Mouse (Mus musculus): Measurements from ENCODE around the gene Poc1b. TPM values are rescaled to one million over a fixed set of nuclear protein-coding genes. Genes with fewer than 3 reads are reported as not detected.
A peak's percentile ranks its signal among the peaks of the same experiment; 100 is the strongest.

Gene Poc1b
- polyA plus RNA-seq, 1 experiment = 10.5 TPM

DNA sequence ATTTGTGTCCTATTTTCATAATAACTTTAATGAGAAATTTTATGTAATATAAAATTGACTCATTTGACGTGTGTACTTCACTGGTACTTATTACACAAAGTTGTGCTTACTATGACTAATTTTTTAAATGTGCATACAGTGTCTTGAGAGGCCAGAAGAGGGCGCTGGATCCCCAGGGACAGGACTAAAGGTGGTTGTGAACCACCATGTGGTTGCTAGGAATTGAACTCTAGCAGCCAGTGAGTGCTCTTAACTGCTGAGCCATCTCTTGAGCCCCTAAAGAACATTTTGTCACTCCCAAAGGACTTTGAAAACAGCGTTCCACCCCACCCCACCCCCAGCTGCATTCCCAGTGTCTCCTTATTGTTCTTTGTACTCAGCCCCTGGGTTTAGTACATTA lies 84.0 kb downstream of the Poc1b start:
- no peak overlapping the region for H3ac ChIP-seq (ENCODE audit: control insufficient read depth, insufficient read length, low read depth)
- H3K4me3 ChIP-seq (ENCODE audit: insufficient read depth, poor library complexity, severe bottlenecking) = no peak overlapping the region
- no peaks in the 10 kb centered on the region for H3K79me2 ChIP-seq (ENCODE audit: control insufficient read depth, insufficient read depth)
- TF ChIP-seq CTCF (IDR thresholded peaks at IDR 0.05; ENCODE audit: control insufficient read depth, insufficient read depth, insufficient read length) (peak; percentile 21), CEBPB (IDR thresholded peaks at IDR 0.05; ENCODE audit: low read depth) (no peak), FOSL1 (IDR thresholded peaks at IDR 0.05; ENCODE audit: insufficient read depth, low read length, poor library complexity, severe bottlenecking) (no peak), MYOD1 (IDR thresholded peaks at IDR 0.05; ENCODE audit: control insufficient read depth, insufficient read length, low read depth) (no peak), MAX (IDR thresholded peaks at IDR 0.05) (no peak), MYOG (IDR thresholded peaks at IDR 0.05; ENCODE audit: control insufficient read depth, extremely low read depth, insufficient read length) (no peak)
- peaks cover 4% of the 10 kb centered on the region for H3K36me3 ChIP-seq (ENCODE audit: control insufficient read depth, insufficient read depth)
- H3K27me3 ChIP-seq (ENCODE audit: control insufficient read depth, insufficient read depth, insufficient read length) = no peaks in the 10 kb centered on the region
- no peaks in the 10 kb centered on the region for H3K79me3 ChIP-seq (ENCODE audit: low read depth)

DNA sequence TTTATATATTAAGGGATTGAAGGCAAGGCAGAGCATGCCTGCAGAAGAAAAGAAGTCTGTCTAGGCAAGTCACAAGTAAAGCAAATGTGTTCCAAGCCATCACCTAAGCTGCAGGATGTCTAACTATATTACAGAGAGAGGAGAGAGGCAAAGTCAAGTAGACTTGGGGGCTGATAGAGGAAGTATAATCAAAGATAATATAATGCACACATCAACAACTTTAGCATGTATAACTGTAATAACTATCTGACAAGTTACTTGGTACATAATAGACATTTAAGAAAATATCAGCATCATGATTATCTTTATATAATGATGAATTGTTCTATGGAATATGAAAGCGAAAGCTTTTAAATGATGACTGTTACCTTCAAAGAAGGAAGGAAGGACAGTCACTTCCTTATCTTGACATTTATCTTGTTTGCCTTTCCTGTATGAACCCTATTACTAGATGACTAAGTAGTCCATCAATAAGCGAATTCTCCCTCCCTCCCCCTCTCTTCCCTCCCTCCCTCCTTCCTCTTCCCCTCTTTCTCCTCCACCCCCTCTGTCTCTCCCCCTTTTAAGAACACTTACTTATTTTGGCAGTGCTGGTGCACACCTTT lies 87.7 kb downstream of the Poc1b start:
- H3K79me3 ChIP-seq (ENCODE audit: low read depth) = no peaks in the 10 kb centered on the region
- TF ChIP-seq FOSL1 (IDR thresholded peaks at IDR 0.05; ENCODE audit: insufficient read depth, low read length, poor library complexity, severe bottlenecking) (no peak), USF1 (IDR thresholded peaks at IDR 0.05; ENCODE audit: low read depth) (no peak), CTCF (IDR thresholded peaks at IDR 0.05; ENCODE audit: control insufficient read depth, insufficient read depth, insufficient read length) (no peak), MYOG (IDR thresholded peaks at IDR 0.05; ENCODE audit: control insufficient read depth, extremely low read depth, insufficient read length) (no peak), MAX (IDR thresholded peaks at IDR 0.05) (no peak), CEBPB (IDR thresholded peaks at IDR 0.05; ENCODE audit: low read depth) (no peak)

GRCm38 (mm10) chr10:99196556-99196955 lies 89.7 kb downstream of the Poc1b start:
- Histone ChIP-seq H3K79me3 (ENCODE audit: low read depth) (no peaks in the 10 kb centered on the region), H3K4me3 (ENCODE audit: insufficient read depth, poor library complexity, severe bottlenecking) (no peak overlapping the region), H3ac (ENCODE audit: control insufficient read depth, insufficient read length, low read depth) (no peak overlapping the region), H3K36me3 (ENCODE audit: control insufficient read depth, insufficient read depth) (peaks cover 8% of the 10 kb centered on the region), H3K79me2 (ENCODE audit: control insufficient read depth, insufficient read depth) (no peaks in the 10 kb centered on the region), H3K27me3 (ENCODE audit: control insufficient read depth, insufficient read depth, insufficient read length) (no peaks in the 10 kb centered on the region)
- TF ChIP-seq MYOG (IDR thresholded peaks at IDR 0.05; ENCODE audit: control insufficient read depth, extremely low read depth, insufficient read length) = no peak
- TF ChIP-seq USF1 (IDR thresholded peaks at IDR 0.05; ENCODE audit: low read depth) = no peak
- no peak for TF ChIP-seq FOSL1 (IDR thresholded peaks at IDR 0.05; ENCODE audit: insufficient read depth, low read length, poor library complexity, severe bottlenecking)
- TF ChIP-seq CEBPB (IDR thresholded peaks at IDR 0.05; ENCODE audit: low read depth) = no peak
- no peak for TF ChIP-seq MAX (IDR thresholded peaks at IDR 0.05)
- no peak for TF ChIP-seq MYOD1 (IDR thresholded peaks at IDR 0.05; ENCODE audit: control insufficient read depth, insufficient read length, low read depth)

More for the DNA sequence above, 87.7 kb downstream of the Poc1b start:
- Histone ChIP-seq H3K4me3 (ENCODE audit: insufficient read depth, poor library complexity, severe bottlenecking) (no peak overlapping the region), H3K36me3 (ENCODE audit: control insufficient read depth, insufficient read depth) (peaks cover 8% of the 10 kb centered on the region), H3ac (ENCODE audit: control insufficient read depth, insufficient read length, low read depth) (no peak overlapping the region), H3K27me3 (ENCODE audit: control insufficient read depth, insufficient read depth, insufficient read length) (no peaks in the 10 kb centered on the region), H3K79me2 (ENCODE audit: control insufficient read depth, insufficient read depth) (no peaks in the 10 kb centered on the region)

- no peaks in the 10 kb centered on the region for H3K79me2 ChIP-seq (ENCODE audit: control insufficient read depth, insufficient read depth)
- no peaks in the 10 kb centered on the region for H3K79me3 ChIP-seq (ENCODE audit: low read depth)
- H3K4me3 ChIP-seq (ENCODE audit: insufficient read depth, poor library complexity, severe bottlenecking) = no peak overlapping the region
- peaks cover 8% of the 10 kb centered on the region for H3K36me3 ChIP-seq (ENCODE audit: control insufficient read depth, insufficient read depth)
- H3K27me3 ChIP-seq (ENCODE audit: control insufficient read depth, insufficient read depth, insufficient read length) = no peaks in the 10 kb centered on the region
- H3ac ChIP-seq (ENCODE audit: control insufficient read depth, insufficient read length, low read depth) = no peak overlapping the region
- TF ChIP-seq CEBPB (IDR thresholded peaks at IDR 0.05; ENCODE audit: low read depth) = no peak
- no peak for TF ChIP-seq USF1 (IDR thresholded peaks at IDR 0.05; ENCODE audit: low read depth)
- TF ChIP-seq MYOG (IDR thresholded peaks at IDR 0.05; ENCODE audit: control insufficient read depth, extremely low read depth, insufficient read length) = no peak
- TF ChIP-seq MYOD1 (IDR thresholded peaks at IDR 0.05; ENCODE audit: control insufficient read depth, insufficient read length, low read depth) = no peak
- TF ChIP-seq CTCF (IDR thresholded peaks at IDR 0.05; ENCODE audit: control insufficient read depth, insufficient read depth, insufficient read length) = no peak
These were observed 90.3 kb downstream of the Poc1b start for GRCm38 (mm10) chr10:99197125-99197524.

DNA sequence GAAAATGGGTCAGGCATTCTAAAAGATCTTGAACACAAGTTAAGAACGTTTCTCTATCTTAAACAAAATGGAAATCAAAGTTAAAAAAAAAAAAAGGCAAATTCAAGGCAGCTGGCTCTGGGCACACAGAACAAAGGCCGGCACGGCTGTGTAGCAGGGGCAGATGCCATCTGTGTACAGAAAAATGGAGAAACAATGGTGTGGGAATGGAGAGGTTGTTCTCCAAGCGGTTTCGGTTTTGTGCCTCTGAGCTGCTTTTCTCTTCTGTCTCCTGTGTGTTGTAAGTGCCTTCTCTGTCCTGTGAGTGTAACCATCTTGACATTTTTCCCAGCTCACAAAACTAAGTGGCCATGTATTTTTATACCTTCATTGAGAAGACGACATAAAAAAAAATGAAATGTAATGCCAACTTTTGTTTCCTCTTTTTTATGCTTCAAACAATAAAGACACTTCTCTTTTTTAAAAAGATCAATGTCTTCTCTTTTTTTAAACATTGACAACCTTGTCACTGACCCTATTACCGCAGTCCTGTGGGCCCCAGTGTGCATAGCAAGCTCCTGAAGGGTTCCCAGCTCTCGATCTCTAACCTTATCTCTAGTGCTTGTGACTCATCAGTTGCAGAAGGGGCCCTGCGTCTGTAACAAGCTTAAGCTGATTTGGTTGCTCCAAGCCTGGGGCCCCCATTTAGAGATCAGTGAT lies 90.9 kb downstream of the Poc1b start:
- H3K36me3 ChIP-seq (ENCODE audit: control insufficient read depth, insufficient read depth) = peaks cover 8% of the 10 kb centered on the region
- no peak overlapping the region for H3K4me3 ChIP-seq (ENCODE audit: insufficient read depth, poor library complexity, severe bottlenecking)
- H3ac ChIP-seq (ENCODE audit: control insufficient read depth, insufficient read length, low read depth) = no peak overlapping the region
- H3K27me3 ChIP-seq (ENCODE audit: control insufficient read depth, insufficient read depth, insufficient read length) = no peaks in the 10 kb centered on the region
- TF ChIP-seq CTCF (IDR thresholded peaks at IDR 0.05; ENCODE audit: control insufficient read depth, insufficient read depth, insufficient read length) (no peak), CEBPB (IDR thresholded peaks at IDR 0.05; ENCODE audit: low read depth) (no peak), MYOG (IDR thresholded peaks at IDR 0.05; ENCODE audit: control insufficient read depth, extremely low read depth, insufficient read length) (no peak), FOSL1 (IDR thresholded peaks at IDR 0.05; ENCODE audit: insufficient read depth, low read length, poor library complexity, severe bottlenecking) (no peak), MAX (IDR thresholded peaks at IDR 0.05) (no peak), MYOD1 (IDR thresholded peaks at IDR 0.05; ENCODE audit: control insufficient read depth, insufficient read length, low read depth) (no peak), USF1 (IDR thresholded peaks at IDR 0.05; ENCODE audit: low read depth) (no peak)
- H3K79me3 ChIP-seq (ENCODE audit: low read depth) = no peaks in the 10 kb centered on the region
- H3K79me2 ChIP-seq (ENCODE audit: control insufficient read depth, insufficient read depth) = no peaks in the 10 kb centered on the region

All from C2C12 (cell line).